Mouse (Mus musculus): ENCODE data around the gene Itk.
"Not testable (repeated sequence)": the region's sequence is repeated elsewhere in the genome, so short reads cannot be mapped to it uniquely, and the experiment has no call there.

Itk gene

GRCm38 (mm10) chr11:46389336-46390117 is at the start of gene Itk:
TSS of gene Itk (minus strand) at chr11:46389515.
- no peak for DNase-seq

GRCm38 (mm10) chr11:46437459-46438000 is 48.2 kb upstream of the Itk start:
- peak; percentile 82 for DNase-seq

- peak; percentile 97 for DNase-seq
These were observed 47.6 kb upstream of the Itk start, which contains the start of gene Med7 for GRCm38 (mm10) chr11:46436760-46437458. TSS of gene Med7 (plus strand) at chr11:46436925.

GRCm38 (mm10) chr11:46435363-46435762 is 46.0 kb upstream of the Itk start:
- no peak for DNase-seq

- DNase-seq, result peak; percentile 91
These were observed 41.8 kb upstream of the Itk start for GRCm38 (mm10) chr11:46431129-46431528.

GRCm38 (mm10) chr11:46430123-46430522 is 40.8 kb upstream of the Itk start:
- no peak for DNase-seq

GRCm38 (mm10) chr11:46428131-46428530 is 38.8 kb upstream of the Itk start:
- DNase-seq, result not testable (repeated sequence)

GRCm38 (mm10) chr11:46421086-46421888 is 32.0 kb upstream of the Itk start:
- no peak for DNase-seq

- DNase-seq, result no peak
These were observed 29.5 kb upstream of the Itk start for GRCm38 (mm10) chr11:46418860-46419259.

GRCm38 (mm10) chr11:46418438-46418837 is 29.1 kb upstream of the Itk start:
- DNase-seq, result peak; percentile 21

- no peak for DNase-seq
These were observed 20.8 kb upstream of the Itk start for GRCm38 (mm10) chr11:46410018-46410563.

- no peak for DNase-seq
These were observed 17.4 kb upstream of the Itk start for GRCm38 (mm10) chr11:46406721-46407120.

GRCm38 (mm10) chr11:46404986-46405385 is 15.7 kb upstream of the Itk start:
- DNase-seq, result no peak

GRCm38 (mm10) chr11:46401555-46401954 is 12.2 kb upstream of the Itk start:
- no peak for DNase-seq

- DNase-seq, result no peak
These were observed 9.6 kb upstream of the Itk start for GRCm38 (mm10) chr11:46398933-46399383.

GRCm38 (mm10) chr11:46398473-46398872 is 9.2 kb upstream of the Itk start:
- no peak for DNase-seq

GRCm38 (mm10) chr11:46397900-46398299 is 8.6 kb upstream of the Itk start:
- DNase-seq, result no peak

- no peak for DNase-seq
These were observed 7.5 kb upstream of the Itk start for GRCm38 (mm10) chr11:46396860-46397179.

- no peak for DNase-seq
These were observed 7.0 kb upstream of the Itk start, which contains the start of gene Fam71b for GRCm38 (mm10) chr11:46396167-46396859. TSS of gene Fam71b (plus strand) at chr11:46396559.

- DNase-seq, result no peak
These were observed 6.4 kb upstream of the Itk start for GRCm38 (mm10) chr11:46395698-46396097.

GRCm38 (mm10) chr11:46395088-46395487 is 5.8 kb upstream of the Itk start:
- no peak for DNase-seq

GRCm38 (mm10) chr11:46393413-46393812 is 4.1 kb upstream of the Itk start:
- DNase-seq, result no peak
